Mouse (Mus musculus) heart, postnatal 25 days (tissue): Measurements from ENCODE around the gene Celsr2. TPM values are rescaled to one million over a fixed set of nuclear protein-coding genes. Genes with fewer than 3 reads are reported as not detected.

Source experiments
- total RNA-seq, 2 experiments: library from RNA; stranded (reverse); gene quantifications; 2 replicates each; pipeline ENCODE4 v1.2.3; 2021

Gene Celsr2
- total RNA-seq, 2 experiments from 2014 or later = 4.2 to 5.3 TPM

Other genes with a start within 250 kb of the Celsr2 start
- 10 to 100 TPM; 12.2 to 12.5 TPM for gene Amigo1, start 229.2 kb downstream of the Celsr2 start, total RNA-seq
- 1 to 10 TPM; 4.9 to 5.1 TPM for gene Cyb561d1, start 214.3 kb downstream of the Celsr2 start, total RNA-seq
- gene Atxn7l2, start 204.6 kb downstream of the Celsr2 start, total RNA-seq = 1 to 10 TPM; 2.4 to 3.3 TPM
- under 1 TPM; 0.57 to 0.87 TPM for gene Sypl2, start 188.9 kb downstream of the Celsr2 start, total RNA-seq
- gene Psma5, start 158.6 kb downstream of the Celsr2 start, total RNA-seq = 10 to 100 TPM; 52.5 to 53.8 TPM
- gene Sort1, start 131.5 kb downstream of the Celsr2 start, total RNA-seq = 10 to 100 TPM; 17.1 to 18.9 TPM
- 10 to 100 TPM; 58.9 to 60.3 TPM for gene Mybphl, start 50.6 kb downstream of the Celsr2 start, total RNA-seq
- gene Psrc1, start 31.7 kb downstream of the Celsr2 start, total RNA-seq = under 1 TPM; 0.16 to 0.45 TPM
- 10 to 100 TPM; 80.8 to 81.5 TPM for gene Sars, start 29.7 kb upstream of the Celsr2 start, total RNA-seq
- gene 1700013F07Rik, start 118.6 kb upstream of the Celsr2 start, total RNA-seq = not detected
- under 1 TPM; 0.05 to 0.17 TPM for gene 5330417C22Rik, start 121.0 kb upstream of the Celsr2 start, total RNA-seq
- gene Tmem167b, start 146.9 kb upstream of the Celsr2 start, total RNA-seq = 10 to 100 TPM; 24.5 to 25.4 TPM
- 10 to 100 TPM; 16.4 to 17.0 TPM for gene Taf13, start 156.1 kb upstream of the Celsr2 start, total RNA-seq
- 1 to 10 TPM; 7.4 to 9.7 TPM for gene Wdr47, start 175.7 kb upstream of the Celsr2 start, total RNA-seq
- 10 to 100 TPM; 38.4 to 43.1 TPM for gene Clcc1, start 238.4 kb upstream of the Celsr2 start, total RNA-seq